Mouse (Mus musculus) testis, adult 2 months (tissue): ENCODE results near the gene Tdo2. TPM values are rescaled to one million over a fixed set of nuclear protein-coding genes. Genes with fewer than 3 reads are reported as not detected.

Source experiments
- H3K27ac ChIP-seq: fragments of 200-500 bp; 2 replicates; pipeline ENCODE4 v1.5.1; 2012; ENCODE audit warnings: low read depth, low read length; ENCODE audit not compliant: control insufficient read depth, insufficient read depth
- H3K27me3 ChIP-seq: fragments of 200-500 bp; 2 replicates; pipeline ENCODE4 v1.6.1; 2012; ENCODE audit warnings: mild to moderate bottlenecking, low read length, moderate library complexity; ENCODE audit not compliant: control insufficient read depth, insufficient read depth
- H3K36me3 ChIP-seq: fragments of 200-500 bp; 2 replicates; pipeline ENCODE4 v1.6.1; 2012; ENCODE audit warnings: mild to moderate bottlenecking, low read length; ENCODE audit not compliant: control insufficient read depth, insufficient read depth
- H3K4me1 ChIP-seq: fragments of 200-500 bp; 2 replicates; pipeline ENCODE4 v1.6.1; 2012; ENCODE audit warnings: low read length; ENCODE audit not compliant: control insufficient read depth, insufficient read depth
- H3K4me3 ChIP-seq: fragments of 200-500 bp; 2 replicates; pipeline ENCODE4 v1.5.1; 2012; ENCODE audit warnings: low read depth, mild to moderate bottlenecking, low read length, moderate library complexity, mixed read lengths; ENCODE audit not compliant: control insufficient read depth
- CTCF ChIP-seq: fragments of 200-500 bp; IDR thresholded peaks from 2 replicates; pipeline ENCODE4 v1.5.1; 2012; ENCODE audit warnings: low read depth, mild to moderate bottlenecking, inconsistent platforms, low read length, moderate library complexity; ENCODE audit not compliant: control insufficient read depth, insufficient read depth, insufficient replicate concordance
- POLR2A ChIP-seq: fragments of 200-500 bp; IDR thresholded peaks from 2 replicates; pipeline ENCODE4 v1.6.1; 2012; ENCODE audit warnings: low read depth, mild to moderate bottlenecking, inconsistent platforms, low read length, moderate library complexity; ENCODE audit not compliant: control insufficient read depth
- polyA plus RNA-seq: library from polyadenylated mRNA; depleted of rRNA; stranded (reverse); fragments of >200 nt; gene quantifications from 2 replicates; pipeline ENCODE4 v1.2.3, GENCODE M21; 2012

The Tdo2 gene
- polyA plus RNA-seq, 1 experiment, result 0.40 TPM

DNA sequence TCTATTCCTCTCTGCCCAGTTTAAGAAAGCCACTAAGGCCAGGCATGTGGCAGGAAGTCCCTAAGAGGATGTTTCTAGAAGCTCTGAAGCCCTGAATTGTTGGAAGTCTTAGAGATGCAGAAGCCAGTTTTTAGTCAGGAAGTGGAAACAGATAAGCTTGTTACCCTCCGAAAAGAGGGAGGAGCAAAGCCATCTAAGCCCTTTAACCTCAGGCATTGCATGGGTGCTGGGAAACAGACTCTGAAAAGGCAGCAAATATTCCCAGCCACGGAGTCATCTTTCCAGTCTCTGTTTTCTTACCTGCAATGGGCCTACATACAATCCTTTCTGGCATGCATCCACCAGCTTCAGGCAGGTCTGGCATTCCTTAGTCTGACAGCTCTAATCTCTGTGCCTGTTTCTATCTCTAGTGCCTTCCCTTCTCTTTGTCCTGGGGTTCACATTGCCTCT lies 13.7 kb upstream of the Tdo2 start:
- H3K27me3 ChIP-seq, result no peaks in the 10 kb centered on the region
- TF ChIP-seq POLR2A, result no peak
- TF ChIP-seq CTCF, result no peak
- no peak overlapping the region for H3K4me3 ChIP-seq
- H3K4me1 ChIP-seq, result no peaks in the 10 kb centered on the region
- H3K36me3 ChIP-seq, result no peaks in the 10 kb centered on the region
- H3K27ac ChIP-seq, result no peak overlapping the region

DNA sequence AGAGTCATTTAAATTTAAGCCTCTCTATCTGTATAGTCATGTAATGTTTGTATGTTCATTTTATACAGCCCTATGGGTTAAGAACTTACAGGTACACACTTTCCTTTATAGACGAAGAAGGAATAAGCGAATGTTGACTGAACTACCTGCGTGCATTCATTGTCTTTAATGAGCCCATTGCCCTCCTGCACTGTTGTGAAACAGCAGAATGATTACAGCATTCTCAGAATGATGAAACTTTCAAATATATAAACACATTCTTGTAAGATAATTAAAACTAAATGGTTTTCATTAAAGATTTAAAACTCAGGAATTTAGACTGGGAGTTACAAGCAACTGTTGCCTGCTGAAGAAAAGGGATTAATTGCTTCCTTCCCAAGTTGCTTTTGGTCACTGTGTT lies 11.6 kb upstream of the Tdo2 start:
- Histone ChIP-seq H3K27ac (no peak overlapping the region), H3K4me1 (no peaks in the 10 kb centered on the region), H3K27me3 (no peaks in the 10 kb centered on the region), H3K4me3 (no peak overlapping the region), H3K36me3 (no peaks in the 10 kb centered on the region)
- TF ChIP-seq CTCF (no peak), POLR2A (no peak)

DNA sequence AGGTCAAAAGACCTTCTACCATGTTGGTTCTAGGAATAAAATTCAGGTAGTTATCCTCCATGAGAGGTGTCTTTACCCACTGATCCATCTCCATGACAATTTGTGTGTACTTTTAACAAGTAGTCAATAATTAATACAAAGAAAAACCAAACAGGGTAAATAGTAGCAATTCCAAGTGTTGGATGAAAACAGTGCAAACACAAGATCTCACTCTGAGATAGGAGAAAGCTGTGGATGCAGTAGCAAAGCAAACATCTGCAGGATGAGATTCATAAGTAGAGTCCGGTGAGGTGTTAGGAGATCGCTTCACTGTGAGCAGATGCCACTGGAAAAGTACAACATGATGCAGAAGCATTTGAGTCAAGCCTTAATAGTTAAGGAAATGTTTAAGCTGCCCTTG lies 10.1 kb upstream of the Tdo2 start:
- H3K4me1 ChIP-seq, result no peaks in the 10 kb centered on the region
- no peaks in the 10 kb centered on the region for H3K36me3 ChIP-seq
- no peak overlapping the region for H3K27ac ChIP-seq
- H3K27me3 ChIP-seq, result no peaks in the 10 kb centered on the region
- no peak for TF ChIP-seq POLR2A
- TF ChIP-seq CTCF, result no peak
- H3K4me3 ChIP-seq, result no peak overlapping the region

DNA sequence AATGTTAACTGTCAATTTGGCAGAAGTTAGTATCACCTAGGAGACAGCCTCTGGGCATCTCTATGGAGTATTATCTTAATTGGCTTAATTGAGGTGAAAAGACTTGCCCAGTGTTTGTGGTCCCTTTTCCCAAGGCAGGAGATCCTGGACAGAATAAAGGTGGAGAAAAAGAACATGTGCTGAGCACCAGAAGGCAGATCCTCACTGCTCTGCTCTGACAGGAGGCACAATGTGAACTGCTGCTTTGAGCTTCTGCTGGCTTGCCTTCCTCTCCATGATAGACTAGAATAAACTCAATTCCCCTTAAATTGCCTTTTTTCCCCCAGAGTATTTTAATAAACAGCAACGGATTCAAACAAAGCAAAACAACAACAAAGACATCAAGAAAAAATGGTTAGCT lies 9.1 kb upstream of the Tdo2 start:
- Histone ChIP-seq H3K27me3 (no peaks in the 10 kb centered on the region), H3K4me1 (no peaks in the 10 kb centered on the region), H3K36me3 (no peaks in the 10 kb centered on the region), H3K4me3 (no peak overlapping the region), H3K27ac (no peak overlapping the region)
- TF ChIP-seq CTCF, result no peak
- no peak for TF ChIP-seq POLR2A

- H3K27ac ChIP-seq, result no peak overlapping the region
- H3K4me1 ChIP-seq, result no peaks in the 10 kb centered on the region
- no peak overlapping the region for H3K4me3 ChIP-seq
- H3K36me3 ChIP-seq, result no peaks in the 10 kb centered on the region
- no peaks in the 10 kb centered on the region for H3K27me3 ChIP-seq
- no peak for TF ChIP-seq CTCF
- TF ChIP-seq POLR2A, result no peak
These were observed 7.3 kb upstream of the Tdo2 start for GRCm38 (mm10) chr3:81983120-81983895.

GRCm38 (mm10) chr3:81981990-81982389 lies 6.0 kb upstream of the Tdo2 start, which contains the start of gene Asic5:
Gene Asic5, plus strand, starts transcription at chr3:81982290.
- TF ChIP-seq POLR2A (no peak), CTCF (no peak)

GRCm38 (mm10) chr3:81981576-81981975 lies 5.6 kb upstream of the Tdo2 start:
- Histone ChIP-seq H3K4me1 (no peaks in the 10 kb centered on the region), H3K36me3 (no peaks in the 10 kb centered on the region), H3K4me3 (no peak overlapping the region), H3K27me3 (no peaks in the 10 kb centered on the region), H3K27ac (no peak overlapping the region)
- TF ChIP-seq POLR2A (no peak), CTCF (no peak)

More at GRCm38 (mm10) chr3:81981990-81982389, 6.0 kb upstream of the Tdo2 start, which contains the start of gene Asic5:
- Histone ChIP-seq H3K36me3 (no peaks in the 10 kb centered on the region), H3K4me3 (no peak within 1 kb of the TSS), H3K27ac (no peak within 1 kb of the TSS), H3K4me1 (no peaks in the 10 kb centered on the region), H3K27me3 (no peaks in the 10 kb centered on the region)
